Mouse (Mus musculus) 3T3-L1 (cell line): ENCODE measurements at regions not wholly inside any gene's neighbourhood (a gene's known extent, or its start where the extent isn't known, plus 50 kb on each side); places are given as distances from the start of the nearest gene placed in this dataset.

Experiments
- DNase-seq: peaks from one replicate; pipeline ENCODE4 v3.0.0-alpha.2; 2015; ENCODE audit warnings: low read depth, low spot score

DNA sequence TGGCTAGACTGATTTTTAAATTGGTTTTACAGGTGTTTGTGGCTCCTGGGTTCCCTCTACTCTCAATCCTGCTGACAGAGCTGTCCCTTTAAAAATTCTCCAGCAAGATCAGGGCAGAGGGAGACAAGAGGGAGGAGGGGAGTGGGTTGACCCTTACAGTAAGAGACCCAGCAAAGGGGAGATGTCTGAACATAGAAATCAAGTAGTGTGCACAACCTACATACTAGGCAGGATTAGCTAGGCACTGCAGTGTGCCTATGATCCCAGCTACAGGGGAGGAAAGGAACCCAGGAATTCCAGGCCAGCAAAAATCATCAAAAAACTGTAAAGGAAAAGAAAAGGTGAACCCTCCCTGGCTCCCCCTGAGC lies 113.2 kb upstream of the Thy1 start:
- DNase-seq: no peak

DNA sequence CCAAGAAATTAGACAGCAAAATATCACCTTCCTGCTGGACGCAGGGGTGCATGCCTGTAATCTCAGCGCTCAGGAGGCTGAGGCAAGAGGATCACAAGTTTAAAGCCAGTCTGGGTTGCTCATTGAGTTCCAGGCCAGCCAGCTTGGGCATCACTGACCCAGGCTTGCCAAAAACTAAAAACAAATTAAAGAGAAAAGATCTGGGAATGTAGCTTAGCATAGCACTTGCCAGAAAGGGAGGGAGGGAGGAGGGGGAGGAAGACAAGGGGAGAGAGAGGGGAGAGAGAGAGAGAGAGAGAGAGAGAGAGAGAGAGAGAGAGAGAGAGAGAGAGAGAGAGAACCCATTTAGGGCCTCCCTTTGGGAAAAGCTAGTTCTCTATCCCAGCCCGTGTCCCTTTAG lies 112.7 kb upstream of the Thy1 start:
- no peak for DNase-seq

DNA sequence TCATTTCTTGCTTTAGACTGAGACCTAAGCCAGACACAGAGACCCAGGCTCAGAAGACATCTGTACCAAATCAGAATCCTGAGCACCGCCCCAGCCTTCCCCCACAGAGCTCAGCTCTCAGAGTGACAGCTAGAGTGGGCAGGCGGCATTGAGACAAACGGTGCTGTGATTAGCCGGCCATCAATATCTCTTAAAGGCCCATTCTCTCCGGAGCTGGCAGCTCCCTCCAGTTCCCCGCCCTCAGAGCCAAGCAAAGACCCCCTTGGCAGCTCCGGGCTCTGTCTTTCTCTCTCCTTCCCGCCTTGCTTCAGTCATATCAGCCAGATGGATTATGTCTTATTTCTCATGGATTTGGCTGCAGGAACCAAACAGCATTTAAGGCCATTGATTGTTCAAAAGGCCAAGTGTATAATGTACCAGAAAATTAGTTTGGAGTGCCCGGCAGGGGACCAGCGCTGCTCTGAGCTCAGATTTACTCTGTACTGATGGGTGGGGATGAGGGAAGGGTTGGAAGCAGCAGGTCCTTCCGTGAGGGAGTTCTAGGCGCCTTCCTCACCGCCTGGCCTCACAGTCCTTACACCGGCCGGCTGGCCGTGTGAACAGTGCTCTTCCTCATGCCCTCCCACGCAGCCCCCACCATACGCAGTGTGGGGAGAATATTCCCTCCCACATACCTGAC lies 109.0 kb upstream of the Thy1 start:
- no peak for DNase-seq

DNA sequence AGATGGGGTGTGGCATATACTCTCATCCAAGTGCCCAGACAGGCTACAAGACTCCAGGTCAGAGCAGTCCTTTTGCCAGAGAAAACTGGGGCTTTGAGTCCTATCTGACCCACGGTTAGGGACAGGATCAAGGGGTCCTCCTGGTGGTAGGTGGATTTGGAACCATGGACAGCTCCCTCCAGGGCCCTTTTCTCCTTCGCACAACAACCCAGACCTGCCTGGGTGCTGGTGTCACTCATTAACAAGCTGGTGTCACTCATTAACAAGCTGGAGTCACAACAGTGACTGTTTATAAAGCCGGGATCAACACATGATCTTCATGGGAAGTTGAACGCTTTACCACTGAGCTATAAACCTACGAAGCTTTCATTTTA lies 108.5 kb upstream of the Thy1 start:
- no peak for DNase-seq

DNA sequence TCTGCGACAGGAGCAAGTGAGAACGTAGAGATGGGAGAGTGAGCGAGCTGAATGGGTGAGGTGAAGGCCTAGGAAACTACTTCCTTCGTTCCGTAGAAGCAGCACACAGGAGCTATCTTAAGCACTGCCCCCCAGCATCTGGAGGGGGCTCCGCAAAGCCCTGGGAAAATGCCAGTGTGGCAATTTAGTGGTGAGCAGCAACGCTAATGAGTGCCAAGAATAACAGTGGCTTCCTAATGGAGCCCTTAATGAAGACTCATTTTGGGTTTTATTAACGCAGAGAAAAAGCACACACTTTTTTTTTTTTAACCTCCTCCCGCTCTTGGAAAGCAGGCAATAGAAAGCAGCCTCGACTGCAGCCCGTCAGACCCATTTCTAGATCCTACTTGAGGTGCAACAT lies 103.8 kb upstream of the Thy1 start:
- no peak for DNase-seq

DNA sequence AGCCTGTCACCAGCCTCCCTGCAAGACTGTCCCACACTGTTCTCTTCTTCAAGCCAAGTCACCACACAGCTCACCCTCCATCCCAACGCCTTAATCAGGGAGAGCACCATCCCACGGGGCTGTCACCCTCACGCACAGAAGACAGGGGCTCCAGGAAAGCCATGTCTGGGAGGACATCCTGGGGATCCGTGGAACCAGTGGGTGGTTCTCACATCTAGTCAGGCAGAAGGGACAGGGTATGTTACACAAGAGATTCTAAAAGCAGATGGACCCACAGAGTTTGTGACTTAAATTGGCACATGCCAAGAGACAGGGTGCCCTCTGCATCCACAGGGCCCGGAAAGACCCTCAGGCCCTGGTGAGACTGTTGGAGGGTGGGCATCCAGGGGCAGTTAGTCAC lies 101.0 kb upstream of the Thy1 start:
- DNase-seq: no peak

DNA sequence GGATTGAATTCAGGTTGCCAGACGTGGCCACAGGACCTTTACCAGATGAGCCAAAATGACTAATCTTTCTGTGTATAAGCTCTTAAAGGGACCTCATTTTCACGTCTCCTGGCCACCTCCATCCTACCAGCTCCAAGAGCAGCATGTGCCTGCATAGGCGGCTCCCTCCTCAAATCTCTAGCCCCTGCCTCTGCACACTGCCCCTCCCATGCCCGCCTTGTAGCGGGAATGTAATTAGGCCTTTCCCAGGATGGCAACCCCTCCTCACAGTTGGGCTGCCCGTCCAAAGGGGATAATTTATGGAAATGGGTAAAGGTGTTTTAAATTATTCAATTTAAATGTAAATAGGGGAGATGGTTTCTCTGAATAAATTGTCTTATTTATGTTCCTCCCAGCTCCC lies 99.7 kb upstream of the Thy1 start:
- no peak for DNase-seq

DNA sequence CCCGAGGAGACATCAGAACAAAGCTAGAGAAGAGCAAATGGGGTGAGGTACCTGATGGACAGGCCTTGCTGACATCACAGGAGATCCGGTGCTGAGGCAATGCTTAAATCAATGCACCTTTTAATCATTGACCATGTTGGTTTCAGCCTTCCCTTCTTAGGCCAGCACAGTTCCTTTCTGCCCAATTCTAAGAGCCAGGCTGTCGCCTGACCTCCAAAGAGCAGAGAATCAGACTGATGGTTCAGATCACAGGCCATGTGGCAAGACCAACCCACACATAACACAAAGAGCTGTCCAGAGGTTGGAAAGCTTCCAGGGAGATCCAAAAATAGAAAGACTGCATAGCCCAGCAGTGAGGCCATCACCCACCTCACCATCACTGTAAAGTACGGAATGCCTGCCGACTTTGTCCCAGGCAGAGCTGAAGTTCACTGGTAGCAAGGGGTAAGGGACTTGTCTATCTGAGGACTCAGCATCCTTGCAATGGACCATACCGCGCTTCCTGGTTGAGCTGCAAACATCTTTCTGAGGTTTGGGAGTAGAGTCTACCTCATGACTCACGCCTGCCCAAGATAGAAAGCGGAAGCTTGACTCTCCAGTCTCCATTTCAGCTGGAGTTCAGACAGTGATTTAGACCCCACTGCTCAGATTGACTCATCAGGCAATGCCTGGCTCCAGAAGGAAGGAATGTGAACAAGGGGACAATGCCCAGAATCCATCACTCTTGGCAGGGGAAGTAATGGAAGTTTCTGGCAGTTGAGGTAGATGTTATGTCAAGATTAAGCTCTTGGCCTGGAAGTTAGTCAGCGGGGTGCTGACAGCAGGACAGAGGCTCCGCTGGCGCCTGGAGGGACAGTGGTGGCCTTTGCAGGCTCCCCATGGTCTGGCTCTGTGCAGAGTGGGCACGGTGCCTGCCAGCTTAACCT lies 98.1 kb upstream of the Thy1 start:
- DNase-seq: peak; percentile 99

DNA sequence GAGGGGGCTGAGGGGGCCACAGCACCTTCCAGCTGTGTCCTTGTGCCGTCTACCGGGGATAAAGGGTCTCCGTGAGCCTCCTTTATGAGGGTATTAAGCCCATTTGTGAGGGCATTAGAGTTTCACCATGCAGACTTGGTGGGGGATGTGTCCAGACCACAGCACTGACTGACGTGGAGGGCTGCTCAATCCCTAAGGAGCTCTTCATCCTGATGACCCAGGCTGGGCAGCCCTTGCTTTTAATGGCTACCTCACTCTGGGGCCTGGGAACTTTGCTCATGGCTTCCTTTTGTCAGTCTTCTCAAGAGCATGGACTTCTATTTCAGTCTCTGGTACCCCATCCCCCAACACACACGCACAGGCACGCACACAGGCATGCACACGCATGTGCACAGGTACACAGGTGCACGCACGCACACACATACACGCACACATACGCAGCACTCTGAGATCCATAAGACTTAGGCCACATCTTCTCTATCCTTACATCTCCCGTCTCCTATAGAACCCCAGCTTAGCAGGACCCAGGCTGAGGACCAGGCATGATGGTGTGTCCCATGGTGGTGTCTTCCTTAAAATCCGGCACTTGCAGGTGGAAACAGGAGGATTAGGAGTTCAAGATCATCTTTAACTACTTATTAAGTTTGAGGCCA lies 97.1 kb upstream of the Thy1 start:
- DNase-seq: peak; percentile 53

DNA sequence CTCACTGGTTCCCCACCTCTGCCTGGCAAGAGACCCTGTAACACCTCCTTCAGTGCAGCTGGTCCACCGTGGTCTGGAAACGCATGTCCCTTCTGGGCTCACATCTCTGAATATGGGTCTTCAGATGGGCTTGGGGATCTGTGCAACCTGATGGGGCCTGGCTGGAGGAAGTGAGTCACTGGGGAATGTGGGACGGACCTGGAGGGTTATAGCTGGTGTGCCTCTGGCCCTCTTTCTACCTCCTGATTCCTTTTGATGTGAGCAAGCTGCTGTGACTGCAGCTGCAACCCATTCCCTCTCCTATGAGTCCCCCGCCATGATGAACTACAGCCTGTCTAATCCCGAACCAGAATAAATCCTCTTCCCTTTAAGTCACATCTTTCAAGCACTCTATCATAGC lies 96.1 kb upstream of the Thy1 start:
- peak; percentile 82 for DNase-seq

DNA sequence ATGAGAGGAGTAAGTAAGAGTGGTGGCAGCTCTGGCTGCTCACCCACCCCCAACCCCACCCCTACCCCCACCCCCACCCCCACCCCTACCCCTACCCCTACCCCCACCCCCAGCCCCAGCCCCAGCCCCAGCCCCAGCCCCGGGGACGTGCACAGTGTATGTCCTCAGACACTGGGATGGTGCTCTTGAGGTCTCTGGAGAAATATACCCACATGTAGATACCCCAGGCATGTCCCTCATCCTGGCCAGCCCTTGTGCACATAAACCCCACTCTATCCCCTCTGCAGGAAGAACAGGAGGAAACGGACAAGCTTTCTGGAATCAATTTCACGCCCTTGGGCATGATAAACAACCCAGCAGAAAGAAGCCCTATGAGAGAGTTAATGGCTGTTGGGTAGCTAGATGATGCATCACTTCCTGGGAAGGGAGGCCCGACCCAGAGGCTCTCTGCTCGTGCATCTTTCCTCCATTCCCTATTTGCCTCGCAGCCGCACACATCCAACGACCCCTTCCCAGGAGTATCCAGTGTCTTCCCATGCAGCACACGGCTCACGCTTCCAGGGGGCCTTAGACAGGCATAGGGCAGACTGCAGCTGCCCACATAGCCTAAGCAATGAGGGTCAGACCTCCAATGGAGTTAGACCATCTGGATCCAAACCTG lies 95.6 kb upstream of the Thy1 start:
- DNase-seq: peak; percentile 47

DNA sequence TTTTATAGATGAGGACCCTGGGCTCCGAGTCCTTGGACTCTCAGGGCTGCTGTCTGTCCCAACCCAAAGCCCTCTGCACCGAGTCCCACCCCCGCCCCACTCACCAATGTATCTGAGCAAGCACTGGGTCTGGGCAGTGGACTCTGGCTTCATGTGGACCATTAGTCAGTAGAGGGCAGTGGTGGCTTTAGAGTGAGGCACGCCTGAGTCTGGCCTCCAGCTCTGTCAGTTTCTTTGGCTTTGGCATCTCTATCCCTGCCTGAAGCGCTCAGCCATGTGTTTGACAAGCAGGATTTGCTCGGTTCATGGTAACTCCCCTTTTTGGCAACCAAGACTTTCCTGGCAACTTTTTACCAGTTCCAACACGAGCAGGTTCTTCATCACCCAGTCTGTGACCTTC lies 90.1 kb upstream of the Thy1 start:
- DNase-seq: peak; percentile 43

DNA sequence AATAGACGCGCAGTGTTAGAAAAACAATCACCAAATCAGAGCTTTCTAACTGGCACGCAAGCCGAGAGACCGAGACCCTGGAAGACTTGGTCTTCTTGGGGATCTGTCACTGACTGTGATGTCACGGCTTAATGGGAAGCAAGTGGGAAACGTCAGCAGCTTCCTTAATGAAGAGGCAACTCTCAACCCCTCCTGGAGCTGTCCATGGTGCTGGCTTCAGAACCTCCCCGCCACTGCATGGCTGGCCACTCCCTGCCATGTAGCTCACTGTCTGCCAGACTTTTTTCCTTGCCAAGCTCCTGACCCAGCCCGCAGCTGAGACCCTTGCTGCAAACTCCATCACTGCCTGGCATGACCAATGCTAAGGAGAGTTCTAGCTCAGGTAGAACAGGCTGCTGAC lies 83.6 kb upstream of the Thy1 start:
- DNase-seq: peak; percentile 64

DNA sequence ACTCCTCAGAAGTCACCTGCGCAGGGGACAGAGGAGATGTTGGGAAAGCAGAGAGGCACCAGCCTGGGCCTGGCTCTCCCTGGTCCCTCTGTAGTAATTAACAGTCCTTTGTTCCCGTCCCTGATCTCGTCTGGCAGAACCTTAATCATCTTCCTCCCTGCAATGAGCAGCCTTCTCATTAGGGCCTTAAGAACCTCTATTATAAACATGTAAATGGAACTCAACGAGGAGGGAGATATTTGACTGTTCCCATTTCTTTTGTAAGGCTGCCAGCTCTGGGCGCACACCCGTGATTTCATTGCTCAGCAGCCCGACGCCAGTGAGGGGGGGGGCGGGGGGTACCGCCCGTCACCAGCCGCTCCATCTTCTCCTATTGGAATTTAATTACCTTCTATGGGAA lies 81.8 kb upstream of the Thy1 start:
- DNase-seq: no peak

DNA sequence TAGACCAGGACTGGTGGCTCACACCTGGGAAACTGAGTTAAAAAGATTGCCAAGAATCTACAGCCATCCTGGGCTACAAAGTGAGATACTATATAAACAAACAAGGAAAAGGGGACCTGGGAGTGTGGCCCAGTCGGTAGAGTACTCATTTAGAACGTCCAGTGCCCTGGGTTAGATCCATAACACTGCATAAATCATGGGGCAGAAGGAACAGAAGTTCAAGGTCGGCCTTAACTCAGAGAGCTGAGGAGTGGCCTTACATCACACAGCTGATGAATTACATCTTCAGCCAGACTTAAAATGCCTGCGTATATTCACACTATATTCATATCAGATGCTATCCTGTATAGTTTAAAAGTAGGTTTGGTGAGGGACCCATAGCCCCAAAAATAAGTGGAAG lies 78.0 kb upstream of the Thy1 start:
- DNase-seq: no peak

DNA sequence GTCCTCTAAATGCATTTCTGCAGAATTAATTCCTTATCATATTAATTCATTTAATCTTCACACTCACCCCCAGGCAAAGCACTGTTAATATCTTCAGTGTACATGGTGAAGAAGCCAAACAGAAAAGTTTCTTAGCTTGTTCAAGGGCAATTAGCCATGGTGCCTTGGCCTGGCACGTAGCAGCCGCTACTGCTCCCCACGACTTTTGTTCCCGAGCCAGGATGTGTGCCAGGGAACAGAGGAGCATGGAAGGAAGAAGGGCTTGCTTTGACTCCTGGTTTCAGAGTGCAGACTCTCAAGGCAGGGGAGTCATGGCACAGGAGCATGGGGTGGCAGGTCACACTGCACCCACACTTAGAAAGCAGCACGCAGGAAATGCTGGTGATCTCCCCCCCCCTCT lies 77.4 kb upstream of the Thy1 start:
- DNase-seq: no peak

DNA sequence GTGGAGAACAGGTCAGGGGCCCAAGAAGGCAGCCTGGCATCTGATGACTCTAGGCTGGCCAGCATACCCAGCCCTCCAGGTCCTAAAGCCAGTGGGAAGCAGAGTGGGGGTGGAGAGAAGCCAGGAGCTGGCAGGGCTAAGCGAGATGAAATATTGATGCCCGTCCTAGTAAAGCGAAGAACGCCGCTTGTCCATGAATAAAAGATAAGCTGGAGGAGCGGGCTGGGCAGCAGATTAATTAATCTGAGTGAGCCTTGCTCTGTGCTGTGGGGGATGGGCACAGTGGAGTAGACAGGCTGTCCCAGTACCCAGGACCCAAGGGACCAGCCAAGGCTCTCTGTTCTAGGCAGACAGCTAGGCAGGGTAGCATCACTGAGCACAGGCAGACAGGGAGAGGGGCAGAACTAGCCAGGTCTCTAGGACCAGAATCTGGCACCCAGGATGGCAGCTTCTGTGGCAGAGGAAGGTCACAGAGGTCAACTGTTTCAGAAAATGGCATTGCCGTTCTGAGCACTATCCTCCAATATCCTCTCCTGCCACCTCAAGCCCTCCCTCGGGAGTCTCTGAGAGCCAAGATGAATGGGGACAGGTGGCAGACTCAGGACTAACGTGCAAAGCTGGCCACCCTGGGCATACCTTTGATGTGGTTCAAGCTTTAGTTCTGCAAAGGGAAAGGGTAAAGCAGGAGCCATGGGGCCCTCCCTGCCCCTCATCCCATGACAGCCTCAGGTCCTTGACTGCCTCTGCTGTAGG lies 73.0 kb upstream of the Thy1 start:
- DNase-seq: no peak

DNA sequence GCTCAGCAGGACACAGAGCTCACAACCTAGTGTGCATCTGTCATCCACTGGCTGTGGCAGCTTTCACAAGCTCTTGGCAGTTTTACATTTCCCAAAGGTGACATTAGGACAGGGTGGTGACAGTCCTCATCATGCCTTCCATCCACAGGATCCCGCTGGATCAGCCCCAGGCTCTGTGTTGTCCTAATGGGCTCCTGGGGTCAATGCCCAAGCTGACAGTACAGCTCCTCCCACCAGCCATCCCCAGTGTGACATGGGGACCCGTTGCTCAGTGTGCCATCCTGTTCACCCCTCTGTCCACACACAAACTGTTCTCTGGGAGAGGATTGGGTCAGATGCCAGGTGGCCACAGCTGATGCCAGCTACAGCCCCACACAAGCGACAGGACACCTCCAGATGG lies 72.3 kb upstream of the Thy1 start:
- no peak for DNase-seq

DNA sequence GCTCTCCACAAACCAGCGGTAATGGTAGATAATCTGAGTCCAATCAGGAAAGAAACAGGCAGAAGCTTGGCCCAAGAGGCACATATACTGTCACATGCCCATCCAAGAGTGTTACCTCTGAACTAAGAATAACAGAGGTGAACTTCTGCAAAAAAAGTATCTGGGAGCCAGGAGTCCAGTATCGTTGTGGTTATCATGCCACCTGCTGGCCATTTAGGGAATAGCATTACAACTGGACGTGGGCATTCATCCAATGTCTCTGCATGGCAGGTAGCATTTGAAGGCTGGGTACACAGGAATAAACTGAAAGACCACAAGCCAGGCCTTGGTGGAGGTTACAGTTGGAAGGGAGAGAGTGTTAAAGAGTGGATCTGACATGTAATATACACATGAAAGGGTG lies 70.9 kb upstream of the Thy1 start:
- DNase-seq: peak; percentile 86

DNA sequence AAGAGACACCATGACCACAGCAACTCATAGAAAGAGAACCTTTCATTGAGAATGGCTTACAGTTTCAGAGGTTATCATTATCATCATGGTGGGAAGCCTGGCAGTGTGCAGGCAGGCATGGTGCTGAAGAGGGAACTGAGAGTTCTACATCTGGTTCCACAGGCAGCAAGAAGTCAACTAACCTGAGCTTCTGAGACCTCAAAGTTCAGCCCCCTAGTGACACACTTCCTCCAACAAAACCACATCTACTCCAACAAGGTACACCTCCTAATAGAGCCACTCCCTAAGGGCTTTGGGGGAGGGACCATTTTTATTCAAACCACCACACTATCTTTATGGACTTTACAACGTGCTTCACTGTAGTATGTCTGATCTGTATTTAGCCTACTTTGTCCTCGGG lies 67.8 kb upstream of the Thy1 start:
- no peak for DNase-seq

DNA sequence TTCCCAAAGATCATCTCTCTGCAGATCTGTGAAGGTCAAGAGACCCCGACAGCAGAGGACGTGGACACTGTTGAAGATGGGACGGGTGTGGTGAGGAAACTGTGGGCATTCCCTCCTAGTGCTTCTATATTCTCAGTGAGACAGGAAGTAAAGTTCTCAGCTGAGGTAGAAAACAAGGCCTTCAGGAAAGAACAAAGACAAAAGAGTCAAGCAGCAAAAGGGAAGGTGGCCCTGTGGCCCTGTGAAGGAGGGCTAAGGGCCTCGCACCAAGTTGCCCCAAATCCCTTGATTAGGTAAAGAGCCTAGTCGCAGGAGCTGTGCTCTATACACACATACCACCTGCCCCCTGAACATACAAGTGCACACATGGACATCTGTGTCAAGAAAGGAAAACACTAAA lies 66.8 kb upstream of the Thy1 start:
- no peak for DNase-seq

DNA sequence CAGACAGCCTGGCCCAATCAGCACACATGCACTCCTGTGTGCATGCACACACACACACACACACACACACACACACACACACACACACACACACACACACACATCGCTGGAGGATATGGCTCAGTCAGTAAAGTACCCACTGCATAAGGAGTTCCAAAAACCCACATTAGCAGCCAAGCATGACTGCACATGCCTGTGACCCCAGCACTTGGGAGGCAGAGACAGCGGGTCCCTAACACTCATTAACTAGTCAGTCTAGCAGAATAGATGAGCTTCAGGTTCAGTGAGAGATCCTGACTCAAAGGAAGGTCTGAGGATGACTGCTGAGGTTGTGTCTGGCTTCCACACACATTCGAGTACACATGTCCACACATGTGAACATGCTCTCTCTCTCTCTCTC lies 65.4 kb upstream of the Thy1 start:
- DNase-seq: no peak
